Mouse (Mus musculus) myocyte (in vitro differentiated cells): Measurements from ENCODE around the gene Aff3.

Experiments
- CEBPB ChIP-seq: IDR thresholded peaks from 2 replicates; pipeline ENCODE4 v1.6.1; 2011; ENCODE audit warnings: mild to moderate bottlenecking, moderate library complexity; ENCODE audit not compliant: poor library complexity, insufficient read depth, severe bottlenecking
- E2F4 ChIP-seq: IDR thresholded peaks from one replicate; pipeline ENCODE4 v1.6.1; 2011; ENCODE audit warnings: mild to moderate bottlenecking, control low read depth, moderate library complexity; ENCODE audit not compliant: insufficient read depth
- MAX ChIP-seq: IDR thresholded peaks from one replicate; pipeline ENCODE4 v1.6.1; 2011; ENCODE audit warnings: low read depth, mild to moderate bottlenecking, control low read depth
- MYOD1 ChIP-seq, 3 experiments: IDR thresholded peaks; one replicate each; pipeline ENCODE4 v1.6.1; 2011; ENCODE audit warnings: control low read depth in 2 of 3, low read depth in 2 of 3, mild to moderate bottlenecking in 2 of 3, moderate library complexity in 1 of 3; ENCODE audit not compliant: insufficient read length in 2 of 3, control insufficient read depth in 1 of 3
- POLR2A ChIP-seq: IDR thresholded peaks from one replicate; pipeline ENCODE4 v1.6.1; 2011; ENCODE audit warnings: low read depth, mild to moderate bottlenecking, control low read depth, moderate library complexity; ENCODE audit not compliant: insufficient read length
- REST ChIP-seq: IDR thresholded peaks from one replicate; pipeline ENCODE4 v1.6.1; 2011; ENCODE audit warnings: mild to moderate bottlenecking, control low read depth, moderate library complexity; ENCODE audit not compliant: insufficient read depth, insufficient read length
- SRF ChIP-seq: IDR thresholded peaks from one replicate; pipeline ENCODE4 v1.6.1; 2011; ENCODE audit warnings: low read depth; ENCODE audit not compliant: control insufficient read depth, insufficient read length
- TCF3 ChIP-seq: IDR thresholded peaks from one replicate; pipeline ENCODE4 v1.6.1; 2011; ENCODE audit warnings: low read depth, control low read depth; ENCODE audit not compliant: insufficient read length
- USF1 ChIP-seq: IDR thresholded peaks from one replicate; pipeline ENCODE4 v1.6.1; 2011; ENCODE audit warnings: low read depth, mild to moderate bottlenecking, control low read depth, moderate library complexity

- TF ChIP-seq POLR2A (no peak), USF1 (no peak), MYOD1 (IDR thresholded peaks at IDR 0.05; ENCODE audit: control insufficient read depth in 1 of 3, insufficient read length in 2 of 3, low read depth in 2 of 3) (no peak), E2F4 (no peak), TCF3 (no peak), SRF (no peak), CEBPB (no peak), REST (no peak), MAX (no peak)
Observed at GRCm38 (mm10) chr1:38626388-38626738, 38.4 kb downstream of the Aff3 start.
